Mouse (Mus musculus) spleen, adult 2 months (tissue): Measurements from ENCODE around the gene Ankfy1.

Experiments used
- CTCF ChIP-seq: fragments of 200-500 bp; IDR thresholded peaks from 2 replicates; pipeline ENCODE4 v1.5.1; 2011; ENCODE audit warnings: mild to moderate bottlenecking, inconsistent platforms; ENCODE audit not compliant: insufficient read depth, insufficient read length, insufficient replicate concordance; ENCODE audit errors: extremely low read depth
- POLR2A ChIP-seq: fragments of 200-500 bp; IDR thresholded peaks from 2 replicates; pipeline ENCODE4 v1.6.1; 2011; ENCODE audit warnings: low read depth, low read length, inconsistent platforms

- TF ChIP-seq CTCF (no peak), POLR2A (peak; percentile 86)
These were observed at the start of gene Ankfy1 for GRCm38 (mm10) chr11:72689551-72690510.
